Mouse (Mus musculus) frontal cortex, adult (tissue): ENCODE measurements at regions not wholly inside any gene's neighbourhood (a gene's known extent, or its start where the extent isn't known, plus 50 kb on each side); places are given as distances from the start of the nearest gene placed in this dataset.

Experiments
- ATAC-seq: cut with Nextera tagmentation; 2 replicates; pipeline ENCODE4 v1.9.2; 2017; ENCODE audit warnings: mild to moderate bottlenecking, moderate library complexity, mixed read lengths; ENCODE audit not compliant: low TSS enrichment

- ATAC-seq, result no peak
Measured at GRCm38 (mm10) chr8:96929901-96930300, 1041.6 kb upstream of the Got2 start.

- ATAC-seq, result no peak
Measured at GRCm38 (mm10) chr8:96880956-96881355, 992.6 kb upstream of the Got2 start.

- ATAC-seq, result no peak
Measured at GRCm38 (mm10) chr8:96878793-96879192, 990.4 kb upstream of the Got2 start.

- no peak for ATAC-seq
Measured at GRCm38 (mm10) chr8:96873465-96874094, 985.2 kb upstream of the Got2 start.

- no peak for ATAC-seq
Measured at GRCm38 (mm10) chr8:96868178-96869080, 980.1 kb upstream of the Got2 start.

GRCm38 (mm10) chr8:96864606-96865005 is 976.3 kb upstream of the Got2 start:
- ATAC-seq, result no peak

GRCm38 (mm10) chr8:96860870-96861462 is 972.6 kb upstream of the Got2 start:
- ATAC-seq, result peak; percentile 27; the same call in 1 of the 2 replicates

- no peak for ATAC-seq
Measured at GRCm38 (mm10) chr8:96843566-96843965, 955.2 kb upstream of the Got2 start.

- ATAC-seq, result no peak
Measured at GRCm38 (mm10) chr8:96835532-96835931, 947.2 kb upstream of the Got2 start.

- ATAC-seq, result no peak
Measured at GRCm38 (mm10) chr8:96834673-96835072, 946.3 kb upstream of the Got2 start.

- ATAC-seq, result no peak
Measured at GRCm38 (mm10) chr8:96829253-96829652, 940.9 kb upstream of the Got2 start.

- ATAC-seq, result peak; percentile 92
Measured at GRCm38 (mm10) chr8:96810550-96810949, 922.2 kb upstream of the Got2 start.
